Comparison of ENCODE assay signal across 17 mouse cellular contexts in genomic region chr10:37280150-37280820, GRCm38 (mm10).
DNase-seq lines count a peak whose midpoint lies in the region; ATAC-seq and TF ChIP-seq lines count a peak whose summit lies in the region.
"Had no signal": no experiment of that assay in that cellular context is flagged by ENCODE, and none has a peak within 500 bp of the region (broad histone marks: within the 10 kb centered on the region; RNA-seq: fewer than 3 reads in every experiment).

No protein-coding gene starts in this region.

- H3K27me3 ChIP-seq in heart, embryonic 16.5 days (ENCODE audit: control insufficient read depth, insufficient read depth, low read length) = no peaks in the 10 kb centered on the region
- no peaks in the 10 kb centered on the region for H3K27me3 ChIP-seq in liver, embryonic 12.5 days (replicated peaks)
- H3K27me3 ChIP-seq in midbrain, embryonic 13.5 days = no peaks in the 10 kb centered on the region
- no peaks in the 10 kb centered on the region for H3K27me3 ChIP-seq in midbrain, postnatal 0 days (ENCODE audit: insufficient read depth, low read length)

- no peak overlapping the region for H3K9ac ChIP-seq in heart, embryonic 16.5 days (ENCODE audit: low read length)
- no peak overlapping the region for H3K9ac ChIP-seq in liver, embryonic 12.5 days
- no peak overlapping the region for H3K9ac ChIP-seq in midbrain, embryonic 13.5 days (replicated peaks)
- no peak overlapping the region for H3K9ac ChIP-seq in midbrain, postnatal 0 days (replicated peaks; ENCODE audit: low read length, poor library complexity, severe bottlenecking)

- no peaks in the 10 kb centered on the region for H3K36me3 ChIP-seq in heart, embryonic 16.5 days (ENCODE audit: control insufficient read depth, insufficient read depth)
- H3K36me3 ChIP-seq in liver, embryonic 12.5 days = no peaks in the 10 kb centered on the region
- H3K36me3 ChIP-seq in midbrain, embryonic 13.5 days = no peaks in the 10 kb centered on the region
- H3K36me3 ChIP-seq in midbrain, postnatal 0 days (ENCODE audit: insufficient read depth, low read length) = no peaks in the 10 kb centered on the region

- no peak overlapping the region for H3K4me2 ChIP-seq in heart, embryonic 16.5 days (ENCODE audit: low read depth, low read length)
- H3K4me2 ChIP-seq in liver, embryonic 12.5 days = peak overlapping the region; percentile 35
- H3K4me2 ChIP-seq in midbrain, embryonic 13.5 days (replicated peaks) = no peak overlapping the region
- no peak overlapping the region for H3K4me2 ChIP-seq in midbrain, postnatal 0 days (ENCODE audit: low read depth, low read length, poor library complexity, severe bottlenecking)

- intact Hi-C loops in heart, postnatal 10 days (cut with DNase I) = loop anchor here (10.0 kb wide), 1 partner anchor 1715 kb away; no protein-coding TSS in a partner anchor

- peak overlapping the region; percentile 64 for H3K27ac ChIP-seq in heart, embryonic 16.5 days (ENCODE audit: low read length)
- H3K27ac ChIP-seq in liver, embryonic 12.5 days = peak overlapping the region; percentile 78
- H3K27ac ChIP-seq in midbrain, embryonic 13.5 days = no peak overlapping the region
- H3K27ac ChIP-seq in midbrain, postnatal 0 days (ENCODE audit: low read depth, low read length) = no peak overlapping the region
- H3K27ac ChIP-seq: gastrocnemius, adult 2 months had no signal

- H3K4me1 ChIP-seq in heart, embryonic 16.5 days (ENCODE audit: control insufficient read depth, insufficient read depth, low read length) = peaks cover 5% of the 10 kb centered on the region; the same call in 1 of the 2 replicates
- H3K4me1 ChIP-seq in liver, embryonic 12.5 days = peaks cover 24% of the 10 kb centered on the region
- H3K4me1 ChIP-seq in midbrain, embryonic 13.5 days (replicated peaks) = no peaks in the 10 kb centered on the region
- H3K4me1 ChIP-seq in midbrain, postnatal 0 days (ENCODE audit: insufficient read depth, low read length) = no peaks in the 10 kb centered on the region

- WGBS in heart, embryonic 16.5 days = 38% methylated on average over 6 of the region's 6 CpGs
- 43% methylated on average over 6 of the region's 6 CpGs for WGBS in liver, embryonic 12.5 days (ENCODE audit: insufficient replicate concordance)
- whole genome bisulfite sequencing in midbrain, embryonic 13.5 days = 86% methylated on average over 6 of the region's 6 CpGs
- WGBS in midbrain, postnatal 0 days = 89% methylated on average over 6 of the region's 6 CpGs

- no peak for DNase-seq in heart, postnatal 10 days
- DNase-seq in midbrain, postnatal 0 days (ENCODE audit: low spot score) = no peak
- DNase-seq: cerebellum, adult 18-20 months; gastrocnemius, adult 2 months; kidney, adult 8-10 months; kidney, postnatal 36 days; layer of hippocampus, adult 9-11 months; right cerebral cortex, adult 18-20 months; spleen, adult 18-20 months had no signal

- H3K4me3 ChIP-seq in heart, embryonic 16.5 days (ENCODE audit: low read length) = no peak overlapping the region
- H3K4me3 ChIP-seq in liver, embryonic 12.5 days = no peak overlapping the region
- no peak overlapping the region for H3K4me3 ChIP-seq in midbrain, embryonic 13.5 days (replicated peaks)
- no peak overlapping the region for H3K4me3 ChIP-seq in midbrain, postnatal 0 days (ENCODE audit: low read depth, low read length)
- H3K4me3 ChIP-seq: gastrocnemius, adult 2 months; megakaryocyte, embryonic 14.5 days had no signal

- ATAC-seq in heart, embryonic 16.5 days (replicated peaks; ENCODE audit: extremely low read depth, insufficient read depth, low FRiP score) = peak; percentile 73
- ATAC-seq in common myeloid progenitor, adult 5-6 weeks (replicated peaks; ENCODE audit: low read depth, poor library complexity, severe bottlenecking) = peak; percentile 92
- ATAC-seq in liver, embryonic 12.5 days = peak; percentile 97
- ATAC-seq in midbrain, embryonic 13.5 days = no peak
- ATAC-seq in frontal cortex, adult (ENCODE audit: low TSS enrichment) = no peak
- ATAC-seq in midbrain, postnatal 0 days (ENCODE audit: low FRiP score) = no peak
- ATAC-seq: forebrain, embryonic 16.5 days; lung, postnatal 0 days had no signal

- H3K9me3 ChIP-seq in heart, embryonic 16.5 days (replicated peaks; ENCODE audit: control insufficient read depth, low read length) = no peaks in the 10 kb centered on the region
- H3K9me3 ChIP-seq in liver, embryonic 12.5 days (replicated peaks) = no peaks in the 10 kb centered on the region
- no peaks in the 10 kb centered on the region for H3K9me3 ChIP-seq in midbrain, embryonic 13.5 days
- no peaks in the 10 kb centered on the region for H3K9me3 ChIP-seq in midbrain, postnatal 0 days (ENCODE audit: low read length)
- H3K9me3 ChIP-seq: megakaryocyte, embryonic 14.5 days had no signal

- no peak for TF ChIP-seq CTCF in midbrain, postnatal 0 days (IDR thresholded peaks at IDR 0.05)

Comparison
In these comparisons a context has a peak if more than half of its experiments do, and no peak if none do; other contexts are left out.
1. ATAC-seq: peak in heart, embryonic 16.5 days (single experiment), common myeloid progenitor, adult 5-6 weeks (single experiment) and liver, embryonic 12.5 days (single experiment); none in midbrain, embryonic 13.5 days (single experiment), frontal cortex, adult (single experiment) and midbrain, postnatal 0 days (single experiment).
2. H3K27ac ChIP-seq: peak in heart, embryonic 16.5 days (single experiment) and liver, embryonic 12.5 days (single experiment); none in midbrain, embryonic 13.5 days (single experiment) and midbrain, postnatal 0 days (single experiment).